Mouse (Mus musculus) spleen, postnatal 10 days (tissue): ENCODE results near the gene Pja2.
"Not testable (repeated sequence)": the region's sequence is repeated elsewhere in the genome, so short reads cannot be mapped to it uniquely, and the experiment has no call there.

Experiments used
- DNase-seq, 2 experiments: peaks; one replicate each; pipeline ENCODE4 v3.0.0; 2021 to 2022; ENCODE audit warnings: low spot score in 2 of 2

The Pja2 gene

DNA sequence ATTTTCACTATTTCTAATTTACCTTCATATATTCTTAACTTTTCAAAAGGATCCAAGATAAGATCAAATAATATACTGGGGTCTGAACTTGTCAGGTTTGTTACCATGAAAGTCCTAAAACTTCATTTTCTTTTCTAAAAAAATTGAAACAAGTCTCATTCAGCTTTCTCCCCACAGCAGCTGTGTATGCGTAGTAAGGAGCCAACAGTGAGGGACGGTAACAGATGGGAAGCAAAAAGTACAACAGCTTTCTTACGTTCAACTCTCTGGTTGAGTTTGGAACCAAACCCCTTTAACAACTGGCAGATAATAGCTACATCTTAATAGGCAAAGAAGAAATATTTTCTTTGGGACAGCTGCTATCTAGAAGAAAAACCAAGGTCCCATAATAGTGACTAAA, 50.3 kb downstream of the Pja2 start:
- DNase-seq: not testable (repeated sequence)

DNA sequence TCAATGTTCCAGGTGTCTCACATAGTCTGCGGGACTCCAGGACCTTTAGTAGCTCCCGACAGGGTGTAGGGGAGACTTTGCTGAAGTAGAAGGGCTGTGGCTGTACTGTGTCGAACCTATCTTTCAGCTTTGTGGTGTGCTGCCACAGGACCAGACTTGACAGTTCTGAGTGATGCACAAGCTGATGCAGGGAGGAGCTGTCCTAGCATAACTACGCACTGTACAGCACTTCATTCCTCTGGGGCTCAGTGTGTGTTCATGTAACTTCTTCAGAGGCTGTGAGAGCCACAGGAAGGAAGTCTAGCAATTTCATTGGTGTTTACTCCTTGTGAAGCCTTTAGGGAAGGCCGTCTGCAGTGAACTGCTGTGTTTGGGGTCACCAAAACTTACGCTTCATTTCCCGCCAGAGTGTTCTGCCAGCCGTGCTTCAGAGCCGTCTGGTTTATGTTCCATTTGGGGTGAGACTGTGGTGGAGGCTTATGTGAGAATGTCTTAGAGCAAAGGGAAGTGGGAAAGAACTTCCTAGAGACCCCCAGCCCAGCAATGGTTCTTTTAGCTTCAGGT, 54.0 kb downstream of the Pja2 start:
- DNase-seq: no peak

DNA sequence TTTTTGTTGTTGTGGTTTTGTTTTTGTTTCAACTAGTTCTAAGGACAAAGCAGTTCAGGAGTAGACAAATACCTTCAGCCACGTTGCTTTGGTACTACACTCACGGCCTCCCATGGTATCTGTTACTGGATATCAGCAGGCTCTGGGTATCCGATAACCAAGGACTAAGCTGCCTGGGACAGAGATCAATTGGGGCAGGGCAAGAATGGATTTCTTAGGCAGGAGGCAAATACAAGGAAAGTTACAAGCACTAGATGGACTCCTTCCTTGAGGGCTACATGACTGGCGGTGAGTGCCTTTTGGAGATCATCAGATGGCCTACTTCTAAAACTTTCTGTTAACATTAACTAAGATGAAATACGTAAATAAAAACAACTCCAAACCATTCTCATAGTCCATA, 55.0 kb downstream of the Pja2 start:
- no peak for DNase-seq

- DNase-seq: no peak
These were observed 56.5 kb downstream of the Pja2 start for GRCm38 (mm10) chr17:64275188-64275587.

- DNase-seq: no peak
These were observed 57.2 kb downstream of the Pja2 start for GRCm38 (mm10) chr17:64274341-64275105.

GRCm38 (mm10) chr17:64260571-64260970, 71.1 kb downstream of the Pja2 start:
- DNase-seq: no peak

- no peak for DNase-seq
These were observed 83.5 kb downstream of the Pja2 start for GRCm38 (mm10) chr17:64248246-64248645.

- no peak for DNase-seq
These were observed 88.8 kb downstream of the Pja2 start for GRCm38 (mm10) chr17:64242898-64243297.

- DNase-seq: no peak
These were observed 89.3 kb downstream of the Pja2 start for GRCm38 (mm10) chr17:64242310-64242859.

GRCm38 (mm10) chr17:64241544-64242292, 90.0 kb downstream of the Pja2 start:
- no peak for DNase-seq

- DNase-seq: no peak
These were observed 99.6 kb downstream of the Pja2 start for GRCm38 (mm10) chr17:64232134-64232533.

DNA sequence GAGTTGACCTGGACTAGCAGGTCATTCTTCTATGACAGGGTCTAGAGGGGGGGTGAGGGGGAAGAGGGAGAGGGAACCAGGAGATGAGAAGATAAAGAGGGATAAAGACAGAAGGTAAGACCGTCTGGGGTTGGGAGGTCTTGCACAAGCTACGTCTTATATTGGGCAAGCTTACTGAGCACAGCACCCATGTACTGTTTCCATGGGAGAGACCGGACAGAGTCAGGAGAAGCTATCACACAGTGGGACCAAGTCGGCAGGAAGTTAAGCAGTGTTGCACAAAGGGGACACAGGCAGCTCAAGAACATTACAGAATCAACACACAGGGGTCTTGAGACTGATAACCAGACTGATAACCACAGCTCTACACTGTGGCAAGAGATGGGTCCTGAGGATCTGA, 100.1 kb downstream of the Pja2 start:
- DNase-seq: not testable (repeated sequence)

- DNase-seq: peak in 1 of 2 experiments; percentile 28
These were observed 100.5 kb downstream of the Pja2 start for GRCm38 (mm10) chr17:64231172-64231571.
